In the genomic region with DNA sequence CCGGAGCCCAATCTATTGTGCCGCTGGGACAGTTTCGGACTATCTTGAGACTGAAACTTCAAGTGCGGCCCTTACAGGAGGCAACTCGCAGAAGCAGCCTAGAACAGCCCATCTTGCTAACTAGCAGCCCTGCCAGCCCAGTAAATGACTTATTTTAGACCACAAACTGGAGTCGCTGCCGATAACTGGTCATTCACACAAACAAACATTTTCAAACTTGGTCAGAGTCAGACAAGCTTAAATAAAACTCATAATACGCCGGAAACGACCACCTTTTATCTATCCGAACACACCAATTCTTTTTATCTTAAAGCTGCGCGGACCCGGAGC, we compare ENCODE assay signal across 8 mouse cellular contexts. TPM values are rescaled to one million over a fixed set of nuclear protein-coding genes. Genes with fewer than 3 reads are reported as not detected.
A peak's percentile ranks its signal among the peaks of the same experiment; 100 is the strongest.
DNase-seq lines count a peak whose midpoint lies in the region; ATAC-seq lines count a peak whose summit lies in the region.

No protein-coding gene starts in this region.

- peak; percentile 12 for DNase-seq in thymus, postnatal 4 days
- DNase-seq in thymus, adult 18-20 months, result no peak
- DNase-seq in liver, embryonic 13.5 days, result no peak
- DNase-seq in yolk sac, embryonic 10.5 days (ENCODE audit: low spot score), result peak; percentile 40
- DNase-seq in retina, postnatal 1 day, result no peak
- no peak for DNase-seq in layer of hippocampus, adult 9-11 months
- DNase-seq in testis, postnatal 10 days (ENCODE audit: low spot score), result no peak

- H3K9ac ChIP-seq in forebrain, embryonic 15.5 days (replicated peaks), result peak overlapping the region; percentile 79
- peak overlapping the region; percentile 79 for H3K9ac ChIP-seq in liver, embryonic 13.5 days

- no peaks in the 10 kb centered on the region for H3K9me3 ChIP-seq in forebrain, embryonic 15.5 days
- no peaks in the 10 kb centered on the region for H3K9me3 ChIP-seq in liver, embryonic 13.5 days (replicated peaks)

- H3K4me1 ChIP-seq in forebrain, embryonic 15.5 days, result peaks cover 71% of the 10 kb centered on the region
- H3K4me1 ChIP-seq in liver, embryonic 13.5 days (replicated peaks), result peaks cover 31% of the 10 kb centered on the region

- under 1% methylated on average over 14 of the region's 14 CpGs for WGBS in forebrain, embryonic 15.5 days
- 1% methylated on average over 14 of the region's 14 CpGs for WGBS in liver, embryonic 13.5 days (ENCODE audit: insufficient replicate concordance)

- peak overlapping the region; percentile 95 for H3K4me2 ChIP-seq in forebrain, embryonic 15.5 days (replicated peaks)
- peak overlapping the region; percentile 97 for H3K4me2 ChIP-seq in liver, embryonic 13.5 days

- ATAC-seq in forebrain, embryonic 15.5 days (replicated peaks), result no peak
- ATAC-seq in liver, embryonic 13.5 days (ENCODE audit: low read depth), result 0 out of 2 replicates have a peak, but pooled peaks have one; percentile 1

- H3K4me3 ChIP-seq in forebrain, embryonic 15.5 days, result peak overlapping the region; percentile 54
- H3K4me3 ChIP-seq in liver, embryonic 13.5 days (replicated peaks), result peak overlapping the region; percentile 71

- H3K27me3 ChIP-seq in forebrain, embryonic 15.5 days, result peaks cover 7% of the 10 kb centered on the region; the same call in 1 of the 2 replicates
- peaks cover 74% of the 10 kb centered on the region for H3K27me3 ChIP-seq in liver, embryonic 13.5 days

- H3K27ac ChIP-seq in forebrain, embryonic 15.5 days (replicated peaks), result peak overlapping the region; percentile 91
- H3K27ac ChIP-seq in liver, embryonic 13.5 days, result no peak overlapping the region

- no peaks in the 10 kb centered on the region for H3K36me3 ChIP-seq in forebrain, embryonic 15.5 days
- H3K36me3 ChIP-seq in liver, embryonic 13.5 days, result no peaks in the 10 kb centered on the region

RNA-seq across cellular contexts. Expression of a gene that starts 7.2 kb away (rescaled TPM):
- 111 and 116 TPM in 2 replicates for polyA plus RNA-seq in forebrain, embryonic 15.5 days (2015; fragmentation: Nextera tagmentation; extraction: Ambion mirVana)
- 62.9 and 71.9 TPM in 2 replicates for polyA plus RNA-seq in liver, embryonic 13.5 days (2015; fragmentation: Nextera tagmentation; extraction: Ambion mirVana)

RNA-seq across cellular contexts. Expression of a gene that starts 7.8 kb away (rescaled TPM):
- 360 and 363 TPM in 2 replicates for polyA plus RNA-seq in forebrain, embryonic 15.5 days (2015; fragmentation: Nextera tagmentation; extraction: Ambion mirVana)
- 144 and 162 TPM in 2 replicates for polyA plus RNA-seq in liver, embryonic 13.5 days (2015; fragmentation: Nextera tagmentation; extraction: Ambion mirVana)

RNA-seq across cellular contexts. Expression of a gene that starts 53.1 kb away (rescaled TPM):
- polyA plus RNA-seq in forebrain, embryonic 15.5 days (2015; fragmentation: Nextera tagmentation; extraction: Ambion mirVana), result 0.55 and 1.0 TPM in 2 replicates
- polyA plus RNA-seq in liver, embryonic 13.5 days (2015; fragmentation: Nextera tagmentation; extraction: Ambion mirVana), result 0.62 and 1.3 TPM in 2 replicates

Comparison
In these comparisons a context has a peak if more than half of its experiments do, and no peak if none do; other contexts are left out.
1. DNase-seq: peak in thymus, postnatal 4 days (single experiment) and yolk sac, embryonic 10.5 days (single experiment); none in thymus, adult 18-20 months (0 of 2), liver, embryonic 13.5 days (single experiment), retina, postnatal 1 day (single experiment), layer of hippocampus, adult 9-11 months (single experiment) and testis, postnatal 10 days (single experiment).